Mouse (Mus musculus): ENCODE results near the gene Lrwd1. TPM values are rescaled to one million over a fixed set of nuclear protein-coding genes. Genes with fewer than 3 reads are reported as not detected.
"Not testable (repeated sequence)": the region's sequence is repeated elsewhere in the genome, so short reads cannot be mapped to it uniquely, and the experiment has no call there.

The Lrwd1 gene
- polyA plus RNA-seq, 1 experiment = 22.3 TPM

DNA sequence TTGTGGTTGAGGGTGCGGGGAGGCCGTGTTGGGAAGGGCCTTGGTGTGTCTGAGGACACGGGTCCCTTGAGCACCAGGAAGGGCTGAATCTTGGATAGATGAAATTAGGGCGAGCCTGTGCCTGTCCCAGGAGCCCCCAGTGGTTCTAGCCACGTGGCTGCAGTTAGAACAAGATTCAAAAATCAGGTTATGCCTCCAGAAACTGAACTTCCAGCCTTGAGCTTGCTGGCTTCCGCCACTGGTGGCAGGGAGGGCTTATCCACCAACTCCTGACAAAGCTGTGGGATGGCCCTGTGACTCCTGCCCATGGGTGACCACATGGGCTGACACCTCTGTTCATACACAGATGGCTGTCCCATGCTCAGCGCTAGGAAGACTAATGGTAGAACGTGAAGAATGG lies 11.8 kb upstream of the Lrwd1 start:
- DNase-seq (ENCODE audit: low read depth) = no peak

DNA sequence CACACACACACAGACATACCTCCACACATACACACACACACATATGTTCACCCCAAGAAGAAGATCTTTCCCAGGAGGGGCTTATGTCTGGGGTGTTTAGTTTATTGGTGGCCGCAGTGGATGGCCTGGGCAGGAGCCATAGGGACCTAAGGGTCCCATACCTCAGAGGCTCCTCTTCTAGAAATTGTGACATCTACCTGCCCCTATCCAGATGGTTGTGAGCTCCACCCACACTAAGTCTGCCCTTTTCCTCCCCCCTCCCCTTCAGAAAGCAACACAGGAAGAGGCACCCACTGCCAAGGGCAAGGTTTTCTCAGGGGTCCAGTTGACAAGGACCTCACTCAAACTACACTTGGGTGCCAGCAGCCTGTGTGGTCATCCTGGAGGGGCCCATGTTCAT lies 11.1 kb upstream of the Lrwd1 start:
- no peak for DNase-seq (ENCODE audit: low read depth)

DNA sequence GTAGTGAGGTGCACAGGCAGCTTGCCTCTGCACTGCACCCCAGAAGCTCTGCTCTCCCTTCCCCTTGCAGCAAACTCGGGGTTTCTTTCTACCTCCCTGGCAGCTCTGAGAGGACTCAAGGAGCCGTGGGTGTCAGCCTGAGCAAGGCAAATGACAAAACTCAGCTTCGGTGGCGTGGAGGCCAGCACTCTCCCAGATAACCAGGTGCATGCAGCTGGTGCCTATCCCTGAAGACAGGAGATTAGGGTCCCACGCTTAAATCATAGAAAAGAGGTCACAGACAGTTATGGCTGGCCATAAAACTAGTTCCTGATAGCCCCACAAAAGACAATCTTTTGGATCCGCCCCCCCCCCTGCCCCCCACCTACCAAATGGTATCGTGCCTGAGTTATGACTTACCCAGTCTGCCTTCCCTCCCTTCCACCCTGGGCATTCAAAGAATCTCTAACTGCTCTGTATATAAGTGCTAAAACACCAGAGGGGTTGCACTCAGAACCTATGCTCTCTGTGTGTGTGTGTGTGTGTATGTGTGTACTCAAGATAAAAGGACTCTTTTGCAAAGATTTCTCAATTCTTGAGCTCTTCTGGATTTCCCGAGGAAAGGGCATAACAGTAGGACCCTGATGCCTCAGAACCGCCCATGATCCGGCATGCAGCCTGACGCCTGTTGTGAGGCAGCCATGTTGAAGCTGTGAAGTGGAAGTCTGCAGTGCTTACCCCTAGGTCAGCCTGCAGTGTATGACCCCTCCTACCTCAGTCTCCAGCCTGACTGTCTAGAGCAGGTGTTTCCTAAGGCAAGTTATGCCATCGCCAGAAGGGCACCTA lies 8.9 kb upstream of the Lrwd1 start:
- DNase-seq (ENCODE audit: low read depth) = no peak

DNA sequence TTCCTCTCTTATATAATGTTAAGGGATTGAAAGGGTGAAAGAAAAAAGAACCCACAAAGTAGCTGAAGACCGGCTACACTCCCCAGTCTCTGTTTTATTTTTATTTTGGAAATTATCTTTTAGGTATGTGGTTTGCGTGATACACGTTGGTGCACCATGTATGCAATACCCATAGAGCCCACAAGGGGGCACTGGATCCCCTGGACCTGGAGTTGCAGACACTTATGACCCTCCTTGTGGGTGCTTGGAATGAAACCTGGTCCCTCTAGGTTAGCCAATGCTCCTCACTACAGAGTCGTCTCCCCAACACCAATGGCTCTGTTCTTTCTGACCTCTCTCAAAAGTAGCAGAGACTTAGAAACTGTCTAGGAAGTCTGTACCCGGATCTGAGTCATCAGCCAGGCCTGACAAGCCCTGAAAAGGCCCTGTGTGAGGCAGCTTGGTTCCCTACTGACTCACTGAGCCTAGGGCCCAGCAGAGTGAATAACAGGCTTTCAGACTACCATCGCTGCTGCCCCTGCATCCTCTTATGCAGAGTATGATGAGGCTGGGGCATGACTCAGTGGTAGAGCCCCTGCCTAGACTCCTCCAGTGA lies 7.4 kb upstream of the Lrwd1 start:
- no peak for DNase-seq (ENCODE audit: low read depth)

DNA sequence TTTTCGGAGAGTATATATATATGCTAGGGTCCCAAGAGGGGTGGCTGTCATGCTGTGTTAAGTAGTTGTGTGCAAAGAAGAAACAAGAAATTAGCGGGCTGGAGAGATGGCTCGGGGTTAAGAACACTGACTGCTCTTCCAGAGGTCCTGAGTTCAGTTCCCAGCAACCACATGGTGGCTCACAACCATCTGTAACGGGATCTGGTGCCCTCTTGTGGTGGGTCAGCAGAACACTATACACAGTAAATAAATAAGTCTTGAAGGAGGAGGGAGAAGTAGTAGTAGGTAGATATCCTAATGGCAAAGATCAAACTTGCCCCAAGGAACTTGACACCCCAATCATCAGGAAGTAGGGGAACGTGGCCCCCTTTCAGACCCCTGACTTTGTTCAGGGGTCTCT lies 6.9 kb upstream of the Lrwd1 start:
- DNase-seq (ENCODE audit: low read depth) = no peak

DNA sequence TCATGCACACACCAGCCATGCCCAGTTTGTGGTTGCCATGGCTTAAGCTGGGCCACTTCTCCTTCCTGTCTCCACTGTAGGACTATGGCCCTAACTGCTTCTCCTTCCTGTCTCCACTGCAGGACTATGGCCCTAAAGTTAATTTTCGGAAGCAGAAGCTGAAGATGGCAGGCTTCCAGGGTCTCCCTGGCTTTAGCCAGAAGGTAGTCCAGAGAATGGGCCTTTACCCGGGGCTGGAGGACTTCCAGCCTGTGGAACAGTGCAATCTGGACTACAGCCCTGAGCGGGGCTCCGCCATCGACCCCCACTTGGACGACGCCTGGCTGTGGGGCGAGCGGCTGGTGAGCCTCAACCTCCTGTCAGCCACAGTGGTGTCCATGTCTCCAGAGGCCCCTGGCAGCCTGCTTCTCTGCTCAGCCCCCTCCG lies 4.2 kb upstream of the Lrwd1 start:
- no peak for DNase-seq (ENCODE audit: low read depth)

DNA sequence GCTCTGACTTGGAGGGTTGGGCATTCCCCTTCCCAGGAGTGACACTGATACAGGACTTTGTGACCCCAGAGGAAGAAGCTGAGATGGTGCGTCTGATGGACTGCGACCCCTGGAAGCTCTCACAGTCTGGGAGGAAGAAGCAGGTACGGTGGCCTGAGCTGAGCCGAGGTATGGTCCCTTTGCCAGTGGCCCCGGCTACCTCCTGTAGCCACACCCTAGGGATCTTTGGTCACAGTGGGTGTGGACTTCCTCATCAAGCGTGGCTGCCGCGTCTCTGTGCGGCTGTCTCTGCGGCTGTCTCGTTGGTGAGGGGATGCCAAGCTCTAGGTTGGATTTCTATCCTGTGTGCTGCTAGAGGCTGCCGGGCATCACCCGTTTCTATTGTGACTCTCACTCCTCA lies 3.5 kb upstream of the Lrwd1 start:
- no peak for DNase-seq (ENCODE audit: low read depth)

DNA sequence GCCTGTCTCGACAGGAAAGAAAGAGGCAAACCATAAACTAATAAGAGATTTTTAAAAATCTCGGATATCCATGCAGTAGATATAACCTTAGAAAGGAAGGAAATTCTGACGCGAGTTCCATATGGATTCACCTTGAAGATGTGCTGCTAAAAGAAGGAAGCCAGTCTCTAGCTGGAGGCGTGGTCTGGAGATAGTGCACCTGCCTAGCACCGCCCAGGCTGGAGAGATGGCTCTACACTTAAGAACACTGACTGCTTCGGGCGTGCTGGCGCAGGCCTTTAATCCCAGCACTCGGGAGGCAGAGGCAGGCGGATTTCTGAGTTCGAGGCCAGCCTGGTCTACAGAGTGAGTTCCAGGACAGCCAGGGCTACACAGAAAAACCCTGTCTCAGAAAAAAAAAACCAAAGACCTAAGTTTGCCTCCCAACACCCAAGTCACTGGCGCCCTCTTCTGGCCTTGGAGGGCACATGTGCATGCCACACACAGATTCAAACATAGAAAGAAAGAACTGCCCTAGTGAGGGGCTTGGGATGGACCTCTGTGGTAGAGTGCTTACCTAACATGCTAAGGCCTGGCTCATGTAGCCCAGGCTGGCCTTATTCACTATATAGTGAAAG lies 1.9 kb upstream of the Lrwd1 start:
- DNase-seq (ENCODE audit: low read depth) = no peak

DNA sequence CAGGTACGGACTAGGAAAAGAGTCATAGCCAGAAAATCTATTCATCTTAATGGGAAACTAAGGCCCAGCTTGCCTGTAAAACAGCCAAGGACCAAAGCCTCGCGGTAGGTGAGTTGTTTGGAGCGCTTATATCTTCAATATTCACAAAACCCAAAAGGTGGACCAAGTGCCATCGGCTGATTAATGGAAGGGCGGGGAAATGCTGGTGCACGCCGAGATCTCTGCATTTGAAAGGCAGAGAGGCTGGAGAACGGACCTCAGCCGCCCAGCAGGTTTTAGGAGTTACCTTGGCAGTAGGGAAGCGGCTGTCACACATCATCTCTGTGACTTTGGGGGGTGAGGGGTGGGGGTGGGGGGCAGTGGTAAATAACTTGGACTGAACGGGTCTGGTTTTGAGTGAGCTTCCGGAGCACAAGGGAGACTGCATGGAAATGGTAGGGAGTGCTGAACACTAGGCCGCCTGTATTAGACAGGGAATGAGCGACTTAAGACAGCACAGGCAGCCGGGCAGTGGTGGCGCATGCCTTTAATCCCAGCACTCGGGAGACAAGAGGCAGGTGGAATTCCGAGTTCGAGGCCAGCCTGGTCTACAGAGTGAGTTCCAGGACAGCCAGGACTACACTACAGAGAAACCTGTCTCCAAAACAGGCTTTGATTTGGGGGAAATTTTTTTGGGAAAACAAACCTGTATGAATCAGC lies 567 bp upstream of the Lrwd1 start:
- no peak for DNase-seq (ENCODE audit: low read depth)

DNA sequence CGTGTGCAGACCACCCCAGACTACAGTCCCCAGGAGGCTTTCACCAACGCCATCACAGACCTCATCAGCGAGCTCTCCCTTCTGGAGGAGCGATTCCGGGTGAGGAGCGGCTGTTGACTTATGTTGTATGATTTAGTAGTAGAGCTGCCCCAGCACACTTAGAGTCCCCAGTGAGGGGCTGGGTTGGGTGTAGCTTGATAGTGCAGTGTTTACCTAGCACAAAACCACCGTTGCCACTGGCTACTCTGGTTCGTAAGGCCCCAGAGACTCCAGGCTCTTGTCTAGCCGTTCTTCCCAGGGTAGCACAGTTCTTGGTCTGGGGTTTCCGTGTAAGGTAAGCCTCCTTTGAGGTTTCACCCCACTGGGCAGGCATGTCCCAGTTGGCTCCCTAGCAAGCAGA lies 13.7 kb downstream of the Lrwd1 start:
- no peak for DNase-seq (ENCODE audit: low read depth)

DNA sequence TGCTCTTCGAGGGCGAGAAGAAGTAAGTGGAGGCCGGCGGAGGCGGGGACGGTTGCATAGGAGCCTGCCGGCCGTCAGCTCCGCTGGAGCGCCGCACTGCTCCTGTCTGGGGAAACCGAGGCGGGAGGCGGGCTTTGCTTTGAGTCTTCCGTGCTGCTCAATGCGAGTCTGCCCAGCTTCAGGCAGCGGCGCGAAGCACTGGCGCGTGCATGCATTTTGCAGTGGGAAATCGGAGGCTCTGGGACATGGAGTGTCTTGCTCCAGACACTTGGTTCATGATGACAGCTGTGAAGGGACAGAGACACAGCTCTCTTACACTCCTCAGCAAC lies 19.1 kb downstream of the Lrwd1 start:
- no peak for DNase-seq (ENCODE audit: low read depth)

DNA sequence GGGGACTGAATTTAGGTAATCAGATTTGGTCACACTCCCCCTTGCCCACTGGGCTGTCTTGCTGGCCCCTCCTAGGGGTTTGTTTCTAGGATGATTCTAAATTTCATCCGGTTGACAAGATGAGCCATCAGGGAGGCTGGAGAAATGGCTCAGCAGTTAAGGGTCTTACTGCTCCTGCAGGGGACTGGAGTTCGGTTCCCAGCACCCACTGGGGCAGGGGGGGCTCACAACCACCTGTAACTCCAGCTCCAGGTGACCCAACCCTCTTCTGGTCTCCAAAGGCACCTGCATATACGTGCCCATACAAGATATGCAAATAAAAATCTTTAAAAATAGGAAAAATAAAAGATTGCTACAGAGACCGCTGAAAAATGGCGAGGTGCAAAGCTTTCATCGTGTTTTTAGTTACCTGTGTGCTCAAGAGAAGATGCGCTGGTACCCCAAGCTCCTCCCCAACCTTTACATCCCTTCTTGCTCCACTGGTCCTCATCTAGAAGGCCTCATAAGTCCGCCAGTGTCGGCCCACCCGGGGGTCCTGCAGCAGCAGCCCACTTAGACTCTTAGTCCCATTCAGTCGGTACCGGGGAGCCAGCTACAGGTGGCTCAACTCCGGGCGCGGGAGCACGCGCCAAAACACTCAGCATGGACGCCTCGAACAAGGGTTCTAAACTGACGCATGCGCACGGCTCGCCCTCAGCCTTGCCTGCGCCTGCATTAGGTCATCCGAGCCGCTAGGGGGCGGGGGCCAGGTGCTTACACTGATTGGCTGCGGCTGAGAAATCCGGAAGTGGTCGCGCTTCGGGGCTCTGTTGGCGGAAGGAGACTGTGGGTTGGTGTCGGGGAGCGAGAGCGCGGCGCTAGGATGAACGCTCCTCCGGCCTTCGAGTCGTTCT lies 19.7 kb downstream of the Lrwd1 start, which contains the start of gene Polr2j:
Gene Polr2j (plus strand): TSS at position 741 of the 893 bp plus-strand sequence.
- DNase-seq (ENCODE audit: low read depth) = no peak

DNA sequence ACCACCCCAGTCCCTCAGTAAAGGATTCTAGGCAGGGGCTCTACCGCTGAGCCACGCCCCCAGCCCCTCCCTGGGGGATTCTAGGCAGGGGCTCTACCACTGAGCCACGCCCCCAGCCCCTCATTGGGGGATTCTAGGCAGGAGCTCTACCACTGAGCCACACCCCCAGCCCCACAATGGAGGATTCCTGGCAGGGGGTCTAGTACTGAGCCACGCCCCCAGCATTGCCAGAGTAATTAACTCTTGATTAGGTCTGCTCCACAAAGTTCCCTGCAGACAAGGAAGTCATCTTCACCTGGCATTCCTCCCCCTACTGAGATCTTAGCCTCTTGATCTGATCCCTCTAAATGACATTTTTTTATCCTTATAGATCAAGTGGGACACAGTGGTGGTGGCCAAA lies 22.3 kb downstream of the Lrwd1 start:
- DNase-seq (ENCODE audit: low read depth) = not testable (repeated sequence)

DNA sequence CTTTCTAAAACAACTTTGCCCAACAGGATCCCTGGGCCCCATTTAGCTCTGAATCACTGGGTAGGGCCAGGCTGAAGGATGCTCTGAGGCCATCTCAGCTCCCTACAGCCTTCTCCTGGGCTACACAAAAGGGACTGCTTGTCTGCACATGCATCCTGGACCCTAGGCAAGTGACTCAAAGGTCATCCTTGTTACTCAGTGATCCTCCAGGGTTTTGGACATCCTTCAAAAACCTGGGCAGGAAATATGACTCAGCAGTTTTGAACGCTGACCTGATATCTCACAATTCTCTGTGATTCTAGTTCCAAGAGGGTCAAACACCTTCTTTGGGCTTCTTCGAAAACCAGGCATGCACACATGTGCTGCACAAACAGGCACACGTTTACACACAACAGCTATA lies 26.8 kb downstream of the Lrwd1 start:
- no peak for DNase-seq (ENCODE audit: low read depth)

DNA sequence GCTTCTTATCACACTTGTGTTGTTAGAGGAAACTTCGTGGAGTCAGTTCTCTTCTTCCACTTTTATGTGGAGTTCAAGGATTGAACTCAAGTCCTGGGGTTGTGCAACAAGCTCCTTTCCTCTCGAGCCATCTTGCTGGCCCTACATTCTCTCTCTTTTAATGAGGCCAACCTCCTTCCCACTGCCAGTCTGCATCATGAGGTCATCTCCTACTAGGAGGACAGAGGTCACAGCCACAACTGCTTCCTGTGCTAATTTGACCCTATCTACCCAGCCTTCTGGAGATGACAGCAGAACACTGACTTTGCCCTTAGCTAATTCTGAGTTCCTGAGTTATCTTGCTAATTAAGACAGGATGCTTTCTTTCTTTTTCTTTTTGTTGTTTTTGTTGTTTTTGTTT lies 27.4 kb downstream of the Lrwd1 start:
- DNase-seq (ENCODE audit: low read depth) = no peak

DNA sequence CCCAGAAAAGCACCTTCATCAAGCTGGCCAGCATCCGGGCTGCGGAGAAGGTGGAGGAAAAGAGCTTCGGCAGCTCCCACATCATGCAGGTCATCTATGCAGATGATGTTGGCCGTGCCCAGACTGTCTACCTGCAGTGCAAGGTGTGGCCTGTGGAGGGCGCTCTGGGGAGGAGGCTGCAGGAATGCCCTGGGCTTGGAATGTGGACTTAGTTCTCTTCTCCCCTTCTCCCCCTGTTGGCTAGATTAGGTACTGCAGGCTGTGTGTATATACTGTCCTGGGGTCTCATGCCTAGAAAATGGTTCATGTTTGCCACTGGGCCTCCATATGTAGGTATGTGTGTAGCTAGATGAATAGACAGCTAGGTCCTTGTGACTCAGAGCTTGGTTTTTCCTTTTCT lies 31.4 kb downstream of the Lrwd1 start:
- no peak for DNase-seq (ENCODE audit: low read depth)

DNA sequence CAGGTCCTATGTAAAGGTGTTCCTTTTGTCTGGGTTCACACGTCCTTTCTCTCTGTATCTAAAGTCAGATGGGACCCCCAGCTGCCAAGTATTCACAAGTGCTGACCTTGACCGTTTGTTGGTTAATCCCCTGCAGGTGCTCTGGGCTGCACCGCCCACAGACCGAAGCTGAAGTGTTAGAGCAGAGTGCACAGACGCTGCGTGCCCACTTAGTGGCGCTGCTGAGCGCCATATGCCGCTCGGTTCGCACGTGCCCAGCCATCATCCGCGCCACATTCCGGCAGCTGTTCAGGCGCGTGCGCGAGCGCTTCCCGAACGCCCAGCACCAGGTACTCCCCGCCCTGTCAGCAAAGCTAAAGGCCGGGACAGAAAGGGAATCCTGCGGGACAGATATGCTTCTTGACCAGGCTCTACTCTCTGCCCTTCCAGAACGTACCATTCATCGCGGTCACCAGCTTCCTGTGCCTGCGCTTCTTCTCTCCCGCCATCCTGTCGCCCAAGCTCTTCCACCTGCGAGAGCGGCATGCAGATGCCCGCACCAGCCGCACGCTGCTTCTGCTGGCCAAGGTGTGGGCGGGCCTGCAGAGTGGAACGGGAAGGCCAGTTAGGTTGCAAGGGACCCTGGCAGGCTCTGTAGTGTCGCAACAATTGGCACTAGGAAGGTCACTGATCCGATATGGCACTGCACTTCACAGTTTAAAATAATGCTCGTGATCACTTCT lies 33.6 kb downstream of the Lrwd1 start:
- no peak for DNase-seq (ENCODE audit: low read depth)

DNA sequence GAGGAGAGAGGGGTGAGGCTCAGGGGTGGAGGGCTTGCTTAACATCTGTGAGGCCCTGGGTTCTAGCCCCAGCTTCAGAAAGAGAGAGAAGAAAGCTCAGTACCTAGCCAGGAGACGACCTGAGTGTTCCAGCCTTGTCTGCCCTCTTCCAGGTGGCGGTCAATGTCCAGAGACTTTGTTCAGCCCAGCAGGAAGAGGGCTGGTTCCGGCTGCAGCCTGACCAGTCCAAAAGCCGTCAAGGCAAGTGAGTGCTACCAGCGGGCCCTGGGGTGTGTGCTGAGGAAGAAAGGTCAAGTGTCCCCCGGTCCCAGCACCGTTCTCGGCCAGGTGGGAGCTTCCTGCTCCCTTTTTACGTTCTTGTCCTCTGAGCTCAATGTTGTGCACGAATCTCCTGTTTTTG lies 37.3 kb downstream of the Lrwd1 start:
- DNase-seq (ENCODE audit: low read depth) = no peak

DNA sequence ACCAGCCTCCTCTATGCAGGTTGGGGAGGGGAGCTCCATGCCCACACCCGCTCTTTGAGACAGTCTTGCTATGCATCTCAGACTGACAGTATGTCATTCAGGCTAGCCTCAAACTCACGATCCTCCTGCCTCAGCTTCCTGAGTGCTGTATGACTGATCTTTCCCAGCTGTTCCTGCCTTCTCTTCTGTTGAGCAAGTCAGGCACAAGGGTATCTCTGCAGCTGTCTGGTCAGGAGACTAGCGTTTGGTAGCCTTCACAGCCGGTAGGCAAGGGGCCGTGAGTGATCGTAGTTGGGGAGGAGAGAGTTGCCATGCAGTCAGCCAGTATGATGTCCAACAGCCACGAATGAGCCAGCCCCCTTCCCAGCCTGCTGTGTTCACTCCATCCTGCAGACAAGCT lies 40.8 kb downstream of the Lrwd1 start:
- no peak for DNase-seq (ENCODE audit: low read depth)

DNA sequence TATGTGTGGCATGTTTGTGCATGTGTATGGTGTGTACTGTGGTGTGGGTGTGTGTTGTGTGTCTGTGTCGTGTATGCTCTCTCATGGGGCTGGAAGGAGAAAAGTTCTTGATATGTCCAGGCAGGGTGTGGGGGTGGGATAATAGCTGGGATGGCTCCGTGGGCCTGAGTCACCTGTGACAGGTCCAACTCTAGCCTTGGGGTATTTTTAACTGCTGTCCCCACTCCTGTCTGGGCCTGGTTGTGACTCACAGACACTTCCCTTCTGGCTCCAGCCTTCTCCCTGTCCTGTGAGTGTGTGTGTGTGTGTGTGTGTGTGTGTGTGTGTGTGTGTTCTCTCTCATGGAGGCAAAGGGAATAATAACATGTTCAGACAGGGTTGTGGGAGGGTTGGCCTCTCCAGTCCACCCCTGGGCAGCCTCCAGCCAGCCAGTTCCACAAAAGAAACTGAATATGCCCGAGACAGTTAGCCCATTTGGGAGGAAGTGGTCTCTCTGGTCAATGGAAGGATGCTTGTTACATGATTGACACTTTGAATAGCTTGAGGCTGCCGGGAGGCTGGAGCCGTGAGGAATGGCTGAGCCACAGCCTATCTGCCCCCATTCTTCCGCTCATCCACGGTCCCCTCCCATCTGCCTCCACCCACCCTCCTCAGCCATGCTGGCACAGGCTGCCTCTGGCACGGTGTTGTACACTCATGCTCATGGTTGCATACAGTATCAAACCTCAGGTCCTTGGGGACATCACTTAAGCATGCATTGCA lies 41.4 kb downstream of the Lrwd1 start:
- no peak for DNase-seq (ENCODE audit: low read depth)

Measured in gonadal fat pad, adult 2 months (tissue).